In the genomic region with DNA sequence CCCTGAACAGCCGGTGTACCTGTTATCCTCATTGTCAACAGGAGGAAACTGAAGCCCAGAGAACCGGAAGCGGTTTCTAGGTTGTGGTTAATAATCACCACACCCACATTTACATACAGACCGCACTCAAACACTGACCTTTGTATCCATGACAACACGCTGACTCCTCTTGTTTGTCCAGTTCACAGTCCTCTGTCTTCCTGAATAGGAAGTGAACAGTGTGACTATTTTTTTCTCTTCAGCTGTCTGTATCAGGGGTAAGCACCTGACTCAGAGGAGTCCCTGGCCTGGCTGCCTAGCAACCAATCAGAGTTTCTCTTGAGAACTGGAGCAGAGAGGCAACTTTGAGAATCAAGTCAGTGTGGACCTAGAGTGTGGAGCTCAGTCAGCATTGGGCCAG, we compare ENCODE assay signal across 9 mouse cellular contexts.
DNase-seq lines count a peak whose midpoint lies in the region; ATAC-seq and TF ChIP-seq lines count a peak whose summit lies in the region.
"Had no signal": no experiment of that assay in that cellular context is flagged by ENCODE, and none has a peak within 500 bp of the region (broad histone marks: within the 10 kb centered on the region; RNA-seq: fewer than 3 reads in every experiment).

No protein-coding gene starts in this region.

- no peak for ATAC-seq in CD4-positive, CD25-positive, alpha-beta regulatory T cell, adult 4 months
- ATAC-seq in lung, postnatal 0 days: peak; percentile 83
- ATAC-seq in neural tube, embryonic 15.5 days (ENCODE audit: low FRiP score): no peak

- no peak for TF ChIP-seq CTCF in lung, postnatal 0 days (IDR thresholded peaks at IDR 0.05)

- H3K27ac ChIP-seq in lung, postnatal 0 days (ENCODE audit: low read length): no peak overlapping the region
- H3K27ac ChIP-seq in neural tube, embryonic 15.5 days (replicated peaks): no peak overlapping the region

- no peaks in the 10 kb centered on the region for H3K9me3 ChIP-seq in lung, postnatal 0 days (ENCODE audit: low read length)
- no peaks in the 10 kb centered on the region for H3K9me3 ChIP-seq in neural tube, embryonic 15.5 days (replicated peaks)

- H3K4me3 ChIP-seq in lung, postnatal 0 days (ENCODE audit: low read depth, low read length): no peak overlapping the region
- H3K4me3 ChIP-seq in neural tube, embryonic 15.5 days (replicated peaks): no peak overlapping the region

- TF ChIP-seq EP300 in lung, postnatal 0 days (IDR thresholded peaks at IDR 0.05): no peak

- H3K9ac ChIP-seq in lung, postnatal 0 days (replicated peaks; ENCODE audit: low read depth): no peak overlapping the region
- H3K9ac ChIP-seq in neural tube, embryonic 15.5 days (replicated peaks): no peak overlapping the region

- no peaks in the 10 kb centered on the region for H3K27me3 ChIP-seq in lung, postnatal 0 days (replicated peaks; ENCODE audit: insufficient read depth, low read length)
- no peaks in the 10 kb centered on the region for H3K27me3 ChIP-seq in neural tube, embryonic 15.5 days (replicated peaks)

- peak; percentile 4 for DNase-seq in CD4-positive, CD25-positive, alpha-beta regulatory T cell, adult 2 months (ENCODE audit: low read depth, low spot score)
- DNase-seq in urinary bladder, postnatal 36 days (ENCODE audit: low spot score in 2 of 2): peak; percentile 1 to 8
- DNase-seq in urinary bladder, postnatal 10 days (ENCODE audit: low spot score): no peak
- DNase-seq in lung, postnatal 0 days (ENCODE audit: low spot score): peak; percentile 77
- DNase-seq in adrenal gland, postnatal 36 days: no peak
- DNase-seq in cerebellum, postnatal 4 days (ENCODE audit: low spot score in 2 of 2): no peak
- DNase-seq: cerebellum, adult 11-12 months had no signal

- 62% methylated on average over 5 of the region's 5 CpGs for WGBS in lung, postnatal 0 days
- 64% methylated on average over 5 of the region's 5 CpGs for WGBS in neural tube, embryonic 15.5 days

- H3K4me2 ChIP-seq in lung, postnatal 0 days (replicated peaks; ENCODE audit: low read depth, low read length): no peak overlapping the region
- no peak overlapping the region for H3K4me2 ChIP-seq in neural tube, embryonic 15.5 days

- no peaks in the 10 kb centered on the region for H3K36me3 ChIP-seq in lung, postnatal 0 days (ENCODE audit: insufficient read depth, low read length)
- no peaks in the 10 kb centered on the region for H3K36me3 ChIP-seq in neural tube, embryonic 15.5 days

- no peaks in the 10 kb centered on the region for H3K4me1 ChIP-seq in lung, postnatal 0 days (ENCODE audit: insufficient read depth, low read depth, low read length)
- H3K4me1 ChIP-seq in neural tube, embryonic 15.5 days: peaks cover 3% of the 10 kb centered on the region

Comparison
In these comparisons a context has a peak if more than half of its experiments do, and no peak if none do; other contexts are left out.
1. DNase-seq: peak in CD4-positive, CD25-positive, alpha-beta regulatory T cell, adult 2 months (single experiment), urinary bladder, postnatal 36 days (2 of 2) and lung, postnatal 0 days (single experiment); none in urinary bladder, postnatal 10 days (single experiment), adrenal gland, postnatal 36 days (0 of 2) and cerebellum, postnatal 4 days (0 of 2).